Mouse (Mus musculus): ENCODE results near the gene Myo1a.

- TF ChIP-seq CEBPB (IDR thresholded peaks at IDR 0.05; ENCODE audit: low read depth): no peak
- TF ChIP-seq CTCF (IDR thresholded peaks at IDR 0.05; ENCODE audit: control insufficient read depth, insufficient read depth, insufficient read length): no peak
- no peak for TF ChIP-seq MYOD1 (IDR thresholded peaks at IDR 0.05; ENCODE audit: control insufficient read depth, insufficient read length, low read depth)
- no peak for TF ChIP-seq USF1 (IDR thresholded peaks at IDR 0.05; ENCODE audit: low read depth)
Measured at GRCm38 (mm10) chr10:127721671-127722418, 16.9 kb downstream of the Myo1a start.

Data from C2C12 (cell line).